Mouse (Mus musculus) induced T-regulatory cell, adult 2 months (primary cell): ENCODE results near the gene Gm10300.

ENCODE experiments used
- DNase-seq: peaks from one replicate; pipeline ENCODE4 v3.0.0-alpha.2; 2012; ENCODE audit warnings: low read depth

Gene Gm10300

DNA sequence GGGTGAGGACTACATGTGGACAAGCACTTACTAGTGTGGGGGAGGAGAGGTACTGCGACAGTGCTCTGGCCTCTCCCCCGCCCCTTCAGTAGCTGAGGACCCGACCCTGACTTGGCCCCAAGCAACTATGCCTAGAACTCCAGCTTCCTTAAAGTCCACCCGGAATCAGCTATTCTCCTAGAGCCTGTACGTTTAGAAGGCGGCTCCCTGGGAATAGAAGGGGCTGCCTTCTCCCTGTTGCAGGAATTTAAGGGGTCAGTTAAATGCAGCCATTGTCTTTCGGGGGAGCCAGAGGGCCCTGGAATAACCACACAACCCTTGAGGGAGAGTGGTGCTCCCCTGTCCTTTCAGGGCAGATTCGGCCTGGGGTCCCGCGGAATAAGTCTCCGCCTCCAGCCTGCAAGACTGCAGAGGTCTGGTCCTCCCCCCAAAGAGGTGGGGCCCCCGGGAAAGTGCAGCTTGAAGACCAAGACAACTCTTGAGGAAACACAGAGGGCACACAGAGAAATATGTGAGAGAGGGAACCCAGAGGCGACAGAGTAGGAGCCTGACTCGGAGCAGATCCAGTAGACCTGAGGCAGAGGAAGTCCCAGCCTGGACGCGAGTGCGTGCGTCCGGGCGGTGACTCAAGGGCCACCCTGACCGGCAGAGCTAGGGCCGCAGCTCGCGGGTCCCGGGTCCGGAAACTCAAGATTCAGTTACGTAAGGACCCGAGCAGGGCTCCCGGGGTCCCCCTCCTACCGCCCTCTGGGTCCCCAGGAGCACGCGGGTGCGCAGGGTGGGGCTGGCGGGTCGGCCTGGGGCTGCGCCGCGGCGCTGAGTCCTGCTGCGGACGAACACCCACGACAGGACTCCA lies at the start of gene Gm10300:
Gene Gm10300 (plus strand): TSS at position 621 of the 856 bp plus-strand sequence.
- peak; percentile 68 for DNase-seq

DNA sequence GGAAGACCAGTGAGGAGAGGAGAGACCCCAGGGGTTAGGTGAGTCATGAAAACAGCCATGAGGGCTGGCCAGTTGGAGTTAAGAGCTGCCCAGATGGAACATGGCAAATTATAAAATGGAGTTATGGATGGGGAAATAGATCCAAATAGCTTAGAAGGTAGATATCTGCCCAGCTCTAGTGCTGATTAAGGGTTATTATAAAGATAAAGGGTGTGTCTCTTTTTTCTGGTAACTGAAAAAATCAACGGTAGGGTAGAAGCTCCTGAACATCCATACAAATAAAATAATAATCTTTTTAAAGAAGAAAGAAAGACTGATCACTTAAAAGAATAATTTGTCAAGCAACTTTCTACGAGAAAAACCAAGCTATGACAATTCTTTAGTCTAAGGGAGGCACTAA lies 49.2 kb upstream of the Gm10300 start:
- DNase-seq = no peak

DNA sequence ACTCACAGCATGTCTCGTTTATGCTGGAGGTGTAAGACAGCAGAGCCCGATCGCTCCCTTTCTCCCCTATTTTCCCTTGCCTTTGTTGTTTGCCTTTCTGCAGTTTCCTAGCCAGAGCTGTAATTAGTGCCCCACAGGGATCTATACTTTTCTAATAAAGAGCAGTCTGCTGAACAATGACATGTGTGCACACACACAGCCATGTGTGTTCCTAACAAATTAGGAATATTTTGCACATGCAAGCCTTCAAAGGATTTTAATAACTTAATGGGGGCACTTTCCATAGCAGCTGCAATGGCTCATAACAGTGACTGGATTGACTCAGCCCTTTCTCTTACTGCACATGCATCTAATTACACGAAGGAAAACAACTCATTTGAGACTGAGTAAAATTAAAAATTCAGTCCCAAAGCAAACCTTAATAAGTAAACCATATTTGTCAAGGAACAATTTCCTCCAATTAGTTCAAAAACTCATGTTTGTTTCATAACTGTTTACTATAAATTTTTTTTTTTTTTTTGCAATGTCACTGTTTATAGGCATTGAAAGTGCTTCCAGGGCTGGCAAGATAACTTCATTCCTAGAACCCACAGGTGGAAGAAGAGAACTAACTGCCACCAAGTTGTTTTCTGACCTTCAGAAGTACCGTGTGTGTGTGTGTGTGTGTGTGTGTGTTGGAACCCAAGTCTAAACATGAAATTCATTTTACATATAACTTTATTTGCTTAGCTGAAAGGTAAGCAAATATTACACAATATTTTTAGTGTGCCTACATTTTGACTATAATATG lies 48.6 kb upstream of the Gm10300 start:
- no peak for DNase-seq

DNA sequence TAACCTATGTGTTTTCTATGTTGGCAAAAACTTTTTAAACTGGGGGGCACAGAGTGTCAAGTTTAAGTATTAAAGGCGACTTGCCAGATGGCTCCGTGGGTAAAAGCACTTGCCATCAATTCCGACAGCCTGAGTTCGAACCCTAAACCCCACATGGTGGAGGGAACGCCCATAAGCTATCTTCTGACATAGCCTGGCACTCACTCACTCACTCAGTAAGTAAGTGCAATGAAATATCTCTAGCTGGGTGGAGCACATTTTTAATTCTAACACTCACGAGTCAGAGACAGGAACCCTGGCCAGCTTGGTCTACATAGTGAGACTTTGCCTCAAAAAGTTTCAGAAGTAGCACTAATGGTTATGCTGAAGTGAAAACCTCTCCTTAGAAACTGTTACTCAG lies 47.3 kb upstream of the Gm10300 start:
- DNase-seq = no peak

DNA sequence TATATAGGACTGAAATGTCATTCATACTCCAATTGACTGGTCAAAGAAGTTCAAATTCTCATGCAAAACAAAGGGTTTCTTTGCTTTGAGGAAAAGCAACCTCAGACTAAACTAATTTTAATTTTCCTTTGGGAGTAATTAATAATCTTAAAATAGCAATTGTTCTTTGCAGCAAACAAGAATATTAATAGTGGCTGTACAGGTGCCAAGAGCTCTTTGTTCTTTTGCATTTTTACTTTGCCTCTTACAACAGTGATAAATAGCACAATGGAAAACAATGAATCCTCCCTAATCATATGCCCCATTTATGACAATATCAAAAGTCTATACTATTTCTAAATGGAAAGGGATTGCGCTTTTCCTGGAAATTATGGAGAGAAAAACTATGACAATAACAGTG lies 46.7 kb upstream of the Gm10300 start:
- DNase-seq = no peak

DNA sequence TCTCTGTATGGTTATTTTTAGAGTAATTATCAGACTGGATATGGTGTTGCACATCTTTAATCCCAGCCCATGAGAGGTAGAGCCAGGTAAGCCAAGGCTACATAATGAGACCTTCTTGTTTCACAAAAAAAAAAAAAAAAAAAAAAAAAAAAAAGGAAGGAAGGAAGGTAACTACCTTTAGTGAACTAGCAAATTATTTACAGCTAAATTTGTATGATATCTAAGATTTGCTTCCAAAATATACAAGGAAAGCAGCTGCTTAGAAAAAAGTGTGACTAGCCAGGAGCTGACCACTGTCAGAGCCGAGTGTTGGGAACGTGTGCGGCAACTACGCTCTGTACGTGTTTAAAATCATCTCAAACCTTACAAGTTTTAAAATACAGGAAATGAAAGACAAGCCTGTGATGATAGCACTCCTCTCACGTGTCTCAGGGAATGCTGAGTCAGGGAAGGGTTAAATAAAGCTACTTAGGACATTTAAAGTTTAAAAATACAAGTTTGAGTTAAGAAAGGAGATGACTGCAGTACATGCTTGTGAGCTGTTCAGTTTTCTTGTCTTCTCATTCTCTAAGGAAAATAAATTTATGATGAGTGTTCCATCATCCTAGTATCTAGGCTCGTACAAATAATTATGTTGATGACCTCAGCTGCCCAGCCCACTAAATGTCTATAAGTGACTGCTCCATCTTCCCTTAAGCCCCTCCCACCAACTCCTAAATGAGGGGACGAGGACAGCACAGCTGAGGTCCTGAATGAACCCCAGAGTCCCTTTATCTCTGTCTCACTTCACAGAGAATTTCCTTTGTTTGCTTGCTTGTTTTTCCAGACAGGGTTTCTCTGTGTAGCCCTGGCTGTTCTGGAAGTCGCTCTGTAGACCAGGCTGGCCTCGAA lies 44.4 kb upstream of the Gm10300 start:
- DNase-seq = no peak

DNA sequence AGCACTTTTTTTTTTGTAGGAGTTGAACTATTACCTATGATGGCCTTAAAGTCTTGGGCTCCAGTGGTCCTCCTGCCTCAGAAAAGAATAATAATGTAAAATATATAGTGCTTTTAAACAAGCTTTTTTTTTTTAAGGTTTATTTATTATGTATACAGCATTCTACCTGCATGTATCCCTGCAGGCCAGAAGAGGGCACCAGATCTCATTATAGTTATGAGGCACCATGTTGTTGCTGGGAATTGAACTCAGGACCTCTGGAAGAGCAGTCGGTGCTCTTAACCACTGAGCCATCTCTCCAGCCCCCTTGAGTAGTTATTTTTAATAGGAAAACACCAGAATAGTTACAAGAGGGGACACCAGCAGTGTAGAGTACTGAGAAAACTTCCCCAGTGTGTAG lies 41.3 kb upstream of the Gm10300 start:
- DNase-seq = peak; percentile 63

DNA sequence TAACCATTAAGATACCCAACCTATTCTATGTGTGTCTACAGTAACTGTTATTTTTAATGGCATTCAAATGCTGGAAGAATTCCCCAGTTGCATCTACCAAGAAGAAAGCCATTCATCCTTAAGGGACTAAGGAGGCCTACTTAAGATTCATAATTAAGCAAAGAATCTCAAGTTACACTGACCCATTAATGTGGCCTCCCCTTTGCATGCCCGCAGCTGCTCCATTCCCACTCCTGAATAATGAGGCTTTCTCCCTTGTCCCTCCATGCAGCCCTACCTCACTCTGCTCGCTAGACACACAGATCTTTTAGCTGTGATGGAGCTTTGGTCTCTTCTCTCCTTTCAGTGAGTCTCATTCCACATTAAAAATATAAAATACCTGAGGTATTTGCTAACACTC lies 40.3 kb upstream of the Gm10300 start:
- no peak for DNase-seq

DNA sequence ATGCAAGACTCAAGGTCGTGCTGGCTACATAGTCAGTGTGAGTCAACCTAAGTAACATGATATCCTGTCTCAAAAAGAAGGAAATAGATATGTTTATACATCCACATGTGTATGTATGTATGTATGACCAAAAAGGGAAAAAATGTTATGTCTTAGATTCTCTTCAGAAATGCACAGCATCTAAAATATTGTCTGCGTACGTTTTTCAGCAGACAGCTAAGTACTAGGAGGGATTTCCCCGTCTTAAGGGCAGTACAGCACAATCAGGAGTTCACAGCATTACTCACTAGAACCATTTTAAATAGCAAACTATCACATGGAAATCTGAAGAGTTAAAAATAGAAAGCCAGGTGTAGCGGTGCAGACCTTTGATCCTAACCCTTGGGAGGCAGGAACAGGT lies 37.4 kb upstream of the Gm10300 start:
- DNase-seq = peak; percentile 71

DNA sequence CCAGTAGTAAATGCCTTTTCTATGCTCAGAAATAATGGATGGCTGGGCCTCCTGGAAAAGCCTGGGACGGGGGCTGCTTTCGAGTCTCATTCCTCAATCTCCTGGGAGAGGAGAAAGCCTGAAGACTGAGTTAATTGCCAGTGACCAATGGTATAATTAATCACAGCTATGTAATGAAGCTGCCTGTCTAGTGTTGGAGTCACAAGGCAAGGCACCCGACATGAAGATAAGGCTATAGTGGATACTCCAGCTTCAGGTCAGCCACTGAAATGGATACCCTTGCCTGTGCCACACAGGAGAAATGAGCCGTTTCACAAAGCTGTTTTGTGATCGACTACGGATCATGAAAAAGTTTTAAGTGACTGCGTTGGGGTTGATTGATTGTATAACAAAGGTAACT lies 36.5 kb upstream of the Gm10300 start:
- no peak for DNase-seq

DNA sequence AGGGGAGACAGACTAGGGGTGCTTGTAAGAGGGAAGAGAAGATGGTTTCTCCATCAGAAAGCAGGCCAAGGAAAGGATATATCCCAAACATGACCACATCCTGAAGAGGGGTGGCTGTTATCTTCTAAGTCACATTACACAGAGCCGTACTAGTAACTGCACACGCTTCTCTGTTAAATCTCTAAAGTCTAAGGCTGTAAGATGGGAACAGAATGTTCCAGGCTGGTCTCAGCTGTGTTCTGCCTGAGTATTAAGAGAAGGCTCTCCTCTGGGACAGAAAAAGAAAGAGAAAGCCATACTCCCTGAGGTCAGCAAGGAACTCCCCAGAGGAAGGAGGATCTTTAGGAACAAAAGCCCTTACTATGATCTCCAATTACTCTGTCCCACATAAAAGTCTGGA lies 35.7 kb upstream of the Gm10300 start:
- DNase-seq = peak; percentile 29

DNA sequence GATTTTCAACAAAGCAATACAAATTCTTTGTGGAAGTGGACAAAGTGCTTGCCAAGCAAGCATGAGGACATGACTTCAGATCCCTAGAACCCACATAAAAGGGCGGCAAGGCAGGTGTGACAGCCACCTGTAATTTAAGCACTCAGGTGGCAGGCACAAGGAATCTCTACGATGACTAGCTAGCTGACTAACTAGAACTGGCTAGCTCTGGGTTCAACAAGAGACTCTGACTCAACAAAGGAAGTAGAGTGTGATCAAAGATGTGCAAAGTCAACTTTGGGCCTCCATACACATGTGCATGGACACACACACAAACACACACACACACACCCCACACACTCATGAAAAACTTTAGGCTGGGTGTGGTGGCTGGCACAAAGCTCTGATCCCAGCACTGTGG lies 35.0 kb upstream of the Gm10300 start:
- DNase-seq = no peak

DNA sequence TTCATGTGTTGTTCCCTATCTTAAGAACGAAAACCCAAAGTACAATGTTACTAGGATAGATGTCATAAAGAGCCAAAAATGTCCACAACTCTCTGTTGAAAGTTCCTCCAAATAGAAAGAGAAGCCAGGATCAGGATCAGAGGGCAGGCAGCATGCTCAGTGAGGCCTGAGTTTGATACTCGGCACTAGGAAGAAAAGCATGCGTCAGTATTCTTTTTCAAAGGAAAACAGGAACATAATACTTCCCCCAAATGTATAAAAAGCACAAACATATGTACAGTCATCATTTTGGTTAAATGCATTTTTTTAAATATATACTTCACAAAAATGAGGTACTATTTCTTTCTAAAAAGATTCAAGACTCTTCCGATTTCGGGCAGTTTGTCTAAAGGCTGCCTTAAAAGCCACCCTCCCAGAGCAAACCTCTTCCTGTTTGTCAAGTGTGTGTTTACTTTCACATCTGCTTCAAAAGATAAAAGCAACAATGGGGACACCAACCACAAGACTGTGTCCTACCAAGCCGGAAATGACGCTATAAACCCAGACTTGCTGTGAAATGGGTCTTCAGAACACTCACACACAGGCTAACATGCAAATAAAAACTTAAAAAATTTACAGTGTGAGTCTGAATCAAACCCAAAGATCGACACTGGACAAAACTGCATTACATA lies 34.4 kb upstream of the Gm10300 start:
- peak; percentile 94 for DNase-seq

DNA sequence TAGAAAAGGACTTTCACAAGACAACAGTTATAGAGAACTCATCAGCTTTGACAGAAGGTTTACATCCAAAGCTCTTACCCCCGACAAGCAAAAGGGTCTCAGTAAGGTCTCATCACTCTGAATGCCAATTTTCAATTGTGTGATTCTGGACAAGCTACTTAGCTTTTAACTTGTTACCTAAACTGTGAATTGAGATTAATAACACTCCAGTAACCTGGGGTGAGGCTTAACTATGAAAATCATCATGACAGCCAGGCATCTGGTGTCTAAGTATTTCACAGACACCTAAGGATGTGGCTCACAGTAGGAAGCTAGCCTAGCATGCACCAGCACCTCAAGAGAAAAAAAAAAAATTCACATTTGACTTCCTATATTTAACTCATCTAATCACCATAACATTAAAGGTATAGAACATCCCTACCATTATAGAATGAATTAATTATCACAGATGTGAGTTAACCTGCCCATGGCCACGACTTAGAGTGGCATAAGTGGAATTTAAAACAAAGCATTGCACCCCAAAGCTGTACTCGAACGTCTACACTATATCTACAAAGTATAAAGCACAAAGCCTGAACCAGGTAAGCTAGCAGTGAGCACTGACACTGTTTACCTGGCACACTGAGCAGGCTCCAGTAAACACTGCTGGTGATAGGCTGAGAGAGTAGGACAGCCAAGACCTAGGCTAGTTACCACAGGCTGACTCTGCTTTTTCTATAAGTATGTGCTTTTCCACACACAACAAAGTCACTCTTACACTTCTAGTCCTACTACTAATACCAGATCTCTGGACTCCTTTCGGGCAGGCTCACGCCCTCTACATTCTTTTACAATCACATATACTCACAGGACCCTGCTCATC lies 32.8 kb upstream of the Gm10300 start:
- peak; percentile 52 for DNase-seq

DNA sequence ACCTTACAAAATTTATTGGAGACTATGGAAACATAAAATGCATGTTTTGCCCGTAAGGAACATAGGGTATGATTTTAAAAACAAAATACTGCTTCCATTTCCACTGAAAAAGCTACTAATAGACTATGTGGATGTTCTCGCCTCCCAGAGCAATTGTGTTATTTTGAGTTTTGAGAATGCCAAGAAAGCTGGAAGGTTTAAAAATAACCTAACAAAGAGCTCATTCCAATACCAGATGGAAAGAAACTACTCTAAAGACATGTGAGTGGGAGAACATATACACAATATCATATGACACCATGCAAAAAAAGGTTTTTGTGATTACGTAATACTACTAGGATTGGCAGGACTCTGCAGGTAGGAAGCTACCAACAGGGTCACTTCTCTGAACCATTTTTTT lies 30.8 kb upstream of the Gm10300 start:
- no peak for DNase-seq

DNA sequence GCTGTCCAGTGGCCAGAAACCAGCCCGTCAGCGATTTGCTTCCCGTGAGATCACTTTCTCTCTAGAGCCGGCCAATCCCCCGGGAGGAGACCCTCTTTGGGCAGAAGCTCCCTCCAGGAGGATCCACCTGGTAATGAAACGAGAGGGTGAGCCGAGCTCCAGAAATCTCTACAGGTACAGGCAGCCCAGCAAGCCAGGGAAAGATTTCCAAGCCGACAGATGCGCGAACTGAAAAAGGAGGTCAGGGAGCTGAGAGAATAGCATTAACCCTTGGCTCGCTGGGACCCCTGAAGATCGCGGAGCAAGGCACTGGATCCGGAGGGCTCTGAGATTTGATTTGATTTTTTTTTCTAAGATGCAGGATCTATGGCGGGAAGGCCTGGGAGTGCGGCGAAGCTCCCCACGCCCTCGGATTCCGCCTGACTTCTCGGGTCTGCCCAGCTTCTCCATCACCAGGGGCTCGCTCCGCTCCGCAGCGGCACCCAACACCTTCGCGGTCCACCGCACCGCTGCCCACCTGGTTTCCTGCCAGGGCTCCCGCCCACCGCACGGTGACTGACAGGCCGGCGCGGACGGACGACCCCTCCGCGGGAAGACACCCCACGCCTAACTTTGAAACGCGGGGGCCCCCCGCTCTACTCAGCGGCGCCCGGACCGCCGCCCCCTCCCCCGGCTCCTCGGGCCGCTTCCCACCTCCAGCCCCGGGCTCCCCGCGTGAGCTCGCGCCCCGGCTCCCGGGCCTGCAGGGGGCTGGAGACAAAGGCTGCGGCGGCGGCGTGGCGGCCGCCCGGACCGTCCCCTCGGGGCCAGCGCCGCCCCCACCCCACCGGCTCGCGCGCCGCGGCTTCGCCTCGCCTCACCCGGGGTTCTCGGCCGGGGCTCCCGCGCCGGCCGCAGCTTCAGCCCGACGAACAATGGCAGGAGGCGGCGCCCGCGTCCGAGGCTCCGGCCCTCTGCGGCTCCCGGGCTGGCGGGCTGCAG lies 26.2 kb upstream of the Gm10300 start:
- peak; percentile 65 for DNase-seq

DNA sequence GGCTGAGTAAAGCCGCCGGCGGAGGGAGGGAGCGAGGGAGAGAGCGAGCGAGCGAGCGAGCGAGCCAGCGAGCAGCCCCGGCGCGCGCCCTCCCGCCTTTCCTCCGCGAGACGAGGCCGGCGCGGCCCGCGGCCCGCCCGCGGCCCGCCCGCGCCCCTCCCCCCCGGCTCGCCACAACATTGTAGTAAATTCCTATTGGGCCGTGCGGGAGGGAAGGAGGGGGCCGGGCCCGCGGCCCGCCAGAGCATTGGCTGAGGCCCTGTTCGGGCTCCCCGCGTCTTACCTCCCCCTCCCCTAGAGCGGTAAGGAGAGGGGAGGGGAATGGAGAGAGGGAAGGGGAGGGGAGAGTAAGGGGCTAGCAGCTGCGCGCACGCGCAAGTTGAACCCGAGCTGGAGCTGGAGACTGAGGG lies 25.5 kb upstream of the Gm10300 start:
- DNase-seq = peak; percentile 86

DNA sequence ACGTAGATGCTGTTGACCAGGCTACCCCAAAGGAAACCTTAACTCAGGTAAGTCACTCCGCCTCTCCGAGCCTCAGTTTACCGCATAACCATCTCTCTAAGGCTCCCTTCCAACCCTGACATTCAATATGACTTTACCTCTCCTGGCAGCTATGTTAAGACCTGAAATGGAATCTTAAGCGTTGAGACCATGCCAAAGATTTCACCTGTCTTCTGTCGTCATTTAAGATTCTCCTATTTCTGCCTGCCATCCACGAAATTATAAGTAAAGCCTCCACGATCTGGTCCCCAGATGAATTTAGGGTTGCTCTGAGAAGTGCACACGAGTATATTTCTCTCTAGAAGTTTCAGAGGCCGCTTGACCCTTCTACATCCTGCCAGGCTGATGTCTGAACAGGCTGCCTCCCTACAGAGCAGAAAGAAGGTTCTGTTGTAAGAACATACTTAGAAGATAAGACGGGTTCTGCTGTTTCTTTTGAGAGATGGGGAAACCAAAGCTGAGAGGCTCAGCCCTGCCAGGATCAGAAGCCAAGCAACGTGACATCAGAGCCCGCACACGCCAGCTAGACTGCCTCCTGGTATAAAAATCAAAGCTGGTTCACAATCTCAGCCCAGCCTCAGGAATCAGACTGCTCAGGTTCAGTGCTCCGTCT lies 24.8 kb upstream of the Gm10300 start:
- DNase-seq = peak; percentile 51
